Mouse (Mus musculus) heart, adult 2 months (tissue): ENCODE data around the gene Stard5.

Experiments used
- CTCF ChIP-seq: fragments of 200-600 bp; IDR thresholded peaks from 2 replicates; pipeline ENCODE4 v1.8.1; 2022; ENCODE audit warnings: antibody characterized with exemption, mild to moderate bottlenecking, moderate library complexity
- POLR2A ChIP-seq: fragments of 200-500 bp; IDR thresholded peaks from 2 replicates; pipeline ENCODE4 v1.6.1; 2011; ENCODE audit warnings: mild to moderate bottlenecking, low read depth, low read length, control low read depth; ENCODE audit not compliant: insufficient read depth

GRCm38 (mm10) chr7:83597063-83597462 lies 34.7 kb upstream of the Stard5 start:
- TF ChIP-seq CTCF (no peak), POLR2A (no peak)
